Mouse (Mus musculus) stomach, postnatal 0 days (tissue): ENCODE measurements around the gene Smarcb1.

Experiments
- CTCF ChIP-seq: IDR thresholded peaks from 2 replicates; pipeline ENCODE4 v1.5.1; 2016; ENCODE audit warnings: antibody characterized with exemption, low read depth, mild to moderate bottlenecking, moderate library complexity
- EP300 ChIP-seq: optimal IDR thresholded peaks from 2 replicates; pipeline ENCODE3; 2016; ENCODE audit warnings: antibody characterized with exemption

GRCm38 (mm10) chr10:75919026-75919425 lies 2.4 kb downstream of the Smarcb1 start:
- no peak for TF ChIP-seq CTCF
- TF ChIP-seq EP300, result no peak
